Mouse (Mus musculus) urinary bladder, postnatal 10 days (tissue): ENCODE data around the gene Tma7.

Experiments
- DNase-seq: peaks from one replicate; pipeline ENCODE4 v3.0.0; 2022; ENCODE audit warnings: low spot score

The Tma7 gene

GRCm38 (mm10) chr9:109101933-109102445 is 19.6 kb upstream of the Tma7 start:
- DNase-seq = no peak

- DNase-seq = no peak
Measured at GRCm38 (mm10) chr9:109100307-109100928, 18.0 kb upstream of the Tma7 start.

- DNase-seq = no peak
Measured at GRCm38 (mm10) chr9:109098969-109099368, 16.6 kb upstream of the Tma7 start.

DNA sequence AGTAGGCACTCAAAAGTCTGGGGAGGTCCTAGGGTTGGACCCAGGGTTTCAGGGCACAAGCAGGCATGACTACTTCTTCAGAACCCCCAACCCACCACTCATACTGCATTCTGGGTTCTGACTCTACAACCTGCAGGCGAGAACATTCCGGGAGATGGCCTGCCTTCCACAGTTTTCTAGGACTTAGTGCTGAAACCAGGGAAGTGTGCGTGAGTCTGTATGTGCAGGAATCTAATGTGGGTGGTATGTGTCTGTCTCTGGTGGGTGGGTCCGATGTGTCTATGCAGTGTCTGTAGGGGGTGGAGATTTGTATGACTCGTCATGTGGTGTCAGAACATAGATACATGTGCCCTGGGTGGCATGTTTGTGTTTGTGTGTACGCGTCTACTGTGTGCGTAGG is 16.0 kb upstream of the Tma7 start:
- DNase-seq = no peak

DNA sequence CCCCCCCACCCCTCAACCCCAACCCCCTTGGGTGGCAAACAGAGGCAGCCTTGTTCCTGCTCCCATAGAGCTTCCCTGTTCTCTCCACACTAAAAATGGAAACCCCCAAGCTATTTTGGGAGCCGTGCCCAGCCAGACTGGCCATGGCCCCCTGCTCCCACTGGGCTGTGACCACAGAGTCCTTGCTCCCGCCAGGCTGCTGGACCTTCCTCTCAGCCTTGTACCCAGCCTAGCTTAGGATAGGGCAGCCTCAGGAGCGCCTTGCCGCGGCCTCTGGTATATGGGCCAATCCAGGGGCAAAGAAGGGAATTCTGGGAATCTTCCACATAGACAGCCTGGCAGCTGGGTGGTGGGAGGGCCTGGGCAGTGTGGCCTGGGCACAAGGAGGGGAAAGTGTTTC is 15.4 kb upstream of the Tma7 start:
- no peak for DNase-seq

DNA sequence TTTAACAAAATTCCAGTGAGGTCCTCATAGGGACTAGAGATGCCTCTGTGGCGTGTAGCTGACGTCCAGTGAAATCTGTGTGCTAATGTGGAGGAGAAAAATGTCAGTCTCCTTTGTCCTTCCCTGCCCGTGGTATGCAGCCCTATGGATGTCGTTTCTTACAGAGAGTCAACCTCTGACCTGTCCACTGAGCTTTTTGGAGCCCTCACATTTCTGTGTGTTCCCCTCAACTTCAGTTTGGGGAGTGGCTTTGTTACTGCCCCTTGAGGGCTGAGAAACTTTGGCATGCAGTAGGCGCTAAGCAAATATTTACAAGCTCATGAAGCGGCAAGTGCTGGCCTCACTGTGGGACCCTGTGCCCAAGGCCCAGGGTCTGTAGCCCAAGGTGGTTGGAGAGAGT is 14.9 kb upstream of the Tma7 start:
- no peak for DNase-seq

DNA sequence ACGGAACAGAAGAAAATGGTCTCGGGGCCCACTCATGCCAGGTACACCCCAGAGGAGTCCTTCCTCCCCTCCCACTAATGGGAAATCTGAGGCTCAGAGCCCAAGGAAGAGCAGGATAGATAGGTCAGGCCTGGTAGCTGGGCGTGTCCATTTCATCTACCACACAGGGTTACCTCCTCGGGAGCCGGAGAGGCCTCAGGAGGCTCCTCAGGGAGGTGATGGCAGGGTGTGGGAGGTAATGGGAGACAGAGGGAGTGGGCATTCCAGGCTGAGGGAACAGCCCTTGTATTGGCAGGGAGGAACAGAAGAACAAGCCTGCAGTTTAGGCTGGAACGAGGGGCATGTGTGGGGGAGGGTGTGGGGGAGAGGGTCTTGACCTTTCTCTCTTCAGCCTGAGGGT is 14.5 kb upstream of the Tma7 start:
- no peak for DNase-seq

DNA sequence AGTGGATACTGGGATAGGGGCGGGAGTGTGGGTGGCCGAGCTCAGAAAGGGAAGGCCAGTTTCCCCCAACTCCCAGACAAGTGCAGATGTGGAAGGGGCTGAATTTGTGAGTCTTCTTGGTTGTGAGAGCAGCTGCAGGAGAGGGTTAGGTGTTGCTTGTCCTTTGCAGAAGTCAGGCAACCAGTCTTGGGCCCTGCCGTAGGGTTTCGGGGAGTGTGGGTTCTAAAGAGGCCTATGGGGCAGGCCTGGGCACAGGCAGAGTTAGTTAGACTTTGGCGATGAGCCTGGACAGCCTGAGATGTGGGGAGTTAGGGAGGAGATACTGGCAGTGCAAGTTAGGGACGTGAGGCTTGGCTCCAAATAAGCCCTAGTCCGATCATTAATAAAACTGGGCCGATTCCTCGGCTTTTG is 13.9 kb upstream of the Tma7 start:
- no peak for DNase-seq

DNA sequence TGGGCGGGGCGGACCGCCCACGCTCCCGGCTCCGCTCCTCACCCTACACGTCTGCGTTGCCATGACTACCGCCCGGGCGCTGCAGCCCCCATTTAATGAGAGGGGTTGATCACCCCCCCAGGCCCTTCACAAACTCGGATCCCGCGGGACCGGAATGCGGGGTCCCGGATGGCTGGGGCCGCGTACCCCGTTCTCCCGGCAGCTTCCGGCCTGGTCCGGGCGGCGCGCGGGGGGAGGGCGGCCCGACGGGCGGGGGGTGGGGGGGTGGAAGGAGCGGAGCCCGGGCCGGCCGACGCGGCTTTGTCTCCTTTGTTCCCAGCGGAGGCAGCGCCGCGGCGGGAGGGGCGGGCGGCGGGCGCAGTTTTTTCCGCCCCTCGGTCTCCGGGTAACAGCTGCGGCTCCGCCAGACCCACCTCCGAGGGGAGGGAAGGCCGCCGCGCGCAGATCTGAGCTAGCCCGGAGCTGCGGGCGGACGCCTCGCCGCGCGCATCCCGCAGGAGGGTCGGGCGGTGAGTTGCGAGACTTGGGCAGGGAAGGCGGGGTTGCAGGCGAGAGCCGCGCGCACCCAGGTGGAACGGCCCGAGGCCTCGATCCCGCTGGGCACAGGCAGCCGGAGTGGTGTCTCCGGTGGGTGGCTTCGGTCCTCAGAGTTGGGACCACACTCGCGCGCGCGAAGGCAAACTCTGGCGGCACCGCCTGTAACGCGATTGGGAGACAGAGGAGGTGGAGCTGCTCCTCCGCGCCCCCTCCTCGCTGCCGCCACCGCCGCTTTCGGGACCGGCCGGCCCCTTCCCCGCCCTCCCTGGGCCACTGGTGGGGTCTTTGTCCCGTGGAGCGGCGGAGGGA is 13.0 kb upstream of the Tma7 start, which contains the start of gene Plxnb1:
Gene Plxnb1, plus strand, starts transcription at position 253 of the 846 bp plus-strand sequence.
- no peak for DNase-seq

- DNase-seq = no peak
Measured at GRCm38 (mm10) chr9:109094553-109095136, 12.3 kb upstream of the Tma7 start.

- no peak for DNase-seq
Measured at GRCm38 (mm10) chr9:109093786-109094552, 11.6 kb upstream of the Tma7 start.

DNA sequence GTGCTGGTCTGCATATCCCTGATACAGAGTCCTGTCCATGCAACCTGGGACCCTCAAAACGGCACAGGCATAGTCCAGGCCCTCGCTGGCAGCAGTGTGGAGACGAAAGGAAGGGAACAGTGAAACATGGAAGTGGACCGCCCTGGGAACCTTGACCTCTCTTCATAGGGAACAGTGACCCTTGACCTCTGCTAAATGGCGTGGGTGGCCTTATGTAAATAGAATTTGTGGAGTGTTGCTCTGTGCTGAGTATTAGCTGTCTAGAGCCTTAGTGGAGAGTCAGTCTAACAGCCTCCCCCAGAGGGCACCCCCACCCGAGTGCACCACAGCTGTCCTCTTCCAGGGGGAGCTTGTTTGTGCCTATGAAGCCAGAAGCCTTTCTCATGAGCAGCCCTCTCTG is 10.4 kb upstream of the Tma7 start:
- DNase-seq = no peak

DNA sequence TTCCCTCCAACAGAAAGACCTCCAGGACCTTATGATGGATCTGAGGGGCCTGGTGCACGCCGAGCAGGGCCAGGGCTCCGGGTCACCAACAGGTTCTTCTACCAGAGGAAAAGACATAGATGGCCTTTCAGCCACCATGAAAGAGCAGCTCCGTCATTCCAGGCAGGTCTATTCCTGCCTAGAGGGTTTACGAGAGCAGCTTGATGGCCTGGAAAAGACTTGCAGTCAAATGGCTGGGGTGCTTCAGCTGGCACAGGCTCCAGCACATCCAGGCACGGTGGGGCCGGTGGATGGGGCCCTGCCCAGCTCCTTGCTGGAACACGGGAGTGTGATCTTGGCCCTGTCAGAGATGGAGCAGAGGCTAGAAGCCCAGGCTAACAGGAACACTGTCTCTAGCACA is 9.4 kb upstream of the Tma7 start:
- DNase-seq = no peak

DNA sequence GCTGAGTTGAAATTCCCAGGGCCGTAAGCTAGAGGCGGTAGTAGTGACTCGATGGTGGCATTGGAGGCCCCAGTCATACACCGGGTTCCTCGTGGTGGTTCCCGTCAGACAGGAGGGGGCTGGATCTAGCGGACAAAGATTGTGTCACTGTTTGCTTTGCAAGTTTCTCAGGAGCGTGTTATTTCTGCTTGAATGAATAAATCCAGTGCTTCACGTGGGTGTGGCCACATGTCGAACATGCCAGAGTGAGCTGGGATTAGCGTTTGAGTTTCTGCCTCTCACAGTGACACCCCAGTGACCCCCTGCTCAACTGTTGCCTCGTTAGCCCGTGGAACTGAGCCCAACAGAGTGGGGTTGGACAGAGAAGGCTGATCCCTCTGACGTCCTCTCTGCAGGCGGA is 8.1 kb upstream of the Tma7 start:
- DNase-seq = no peak

GRCm38 (mm10) chr9:109087987-109088386 is 5.6 kb upstream of the Tma7 start:
- DNase-seq = no peak

- DNase-seq = no peak
Measured at GRCm38 (mm10) chr9:109084922-109085321, 2.5 kb upstream of the Tma7 start.

DNA sequence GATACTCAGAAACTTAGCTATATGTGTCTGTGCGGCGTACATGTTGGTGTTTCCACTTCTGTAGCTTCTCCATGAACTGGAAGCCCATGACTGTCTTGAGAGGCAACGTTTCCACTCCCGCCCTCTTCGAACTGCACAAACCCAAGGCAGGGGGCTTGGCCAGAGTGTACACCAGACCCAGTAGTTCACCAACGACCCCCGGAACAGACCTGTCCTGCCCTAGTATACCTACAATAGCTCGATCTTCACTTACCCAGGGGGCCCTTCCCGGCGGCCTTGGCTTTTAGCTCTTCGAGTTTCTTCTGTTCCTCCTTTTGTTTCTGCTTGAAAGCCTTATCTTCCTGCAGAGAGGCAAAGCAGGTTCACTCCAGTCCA is 651 bp downstream of the Tma7 start:
- no peak for DNase-seq

GRCm38 (mm10) chr9:109080516-109080915 is 1.9 kb downstream of the Tma7 start:
- DNase-seq = no peak

DNA sequence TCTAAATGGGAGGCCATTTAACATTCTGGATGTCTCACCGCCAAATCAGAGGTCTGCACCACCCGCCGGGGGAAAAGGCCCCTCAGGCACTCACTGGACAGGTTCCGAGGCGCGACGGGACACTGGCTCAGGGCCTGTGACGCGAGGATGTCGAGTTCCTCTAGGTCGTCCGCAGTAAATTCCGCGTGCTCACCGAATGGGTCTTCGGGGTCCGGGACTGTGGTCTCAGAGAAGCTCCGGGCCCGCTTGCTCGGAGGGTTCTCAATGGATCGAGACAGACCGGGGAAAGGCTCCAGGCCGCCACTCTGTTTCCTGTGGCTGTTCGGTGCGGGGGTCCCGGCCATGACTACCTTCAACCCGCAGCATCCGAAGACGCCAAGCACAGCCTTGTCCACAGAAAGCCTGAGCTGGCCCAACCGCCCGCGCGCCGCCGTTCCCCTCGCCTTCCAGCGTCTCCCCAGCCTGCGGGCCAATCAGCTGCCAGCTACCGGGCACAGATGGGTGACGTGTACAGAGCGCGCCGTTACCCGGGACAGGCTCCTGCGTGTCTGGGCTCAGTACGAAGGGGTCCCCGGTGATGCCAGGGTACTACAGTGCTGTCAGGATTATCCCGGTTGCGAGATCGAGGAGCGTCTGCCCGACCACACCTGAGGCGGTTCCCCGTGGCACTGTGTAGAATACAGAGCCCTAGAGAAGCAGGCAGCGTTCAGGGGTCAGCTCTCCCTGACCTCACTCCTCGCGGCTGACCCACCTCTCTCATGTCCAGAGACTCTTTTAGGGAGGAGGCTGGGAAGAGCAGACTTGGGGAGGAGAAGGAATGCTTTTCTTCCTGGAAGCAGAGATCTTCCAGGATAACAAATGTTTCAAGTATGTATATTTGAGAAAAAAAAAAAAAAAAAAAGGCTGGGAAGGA is 8.5 kb downstream of the Tma7 start, which contains the start of gene Atrip:
Gene Atrip, minus strand, starts transcription at position 464 of the 913 bp plus-strand sequence.
- peak; percentile 66 for DNase-seq

GRCm38 (mm10) chr9:109068095-109068735 is 14.2 kb downstream of the Tma7 start:
- no peak for DNase-seq

- no peak for DNase-seq
Measured at GRCm38 (mm10) chr9:109060898-109061295, 21.5 kb downstream of the Tma7 start.
